Mouse (Mus musculus): Measurements from ENCODE around the gene Vangl1. TPM values are rescaled to one million over a fixed set of nuclear protein-coding genes. Genes with fewer than 3 reads are reported as not detected.

The Vangl1 gene
- polyA plus RNA-seq, 1 experiment from 2014 or later, result 15.2 TPM

DNA sequence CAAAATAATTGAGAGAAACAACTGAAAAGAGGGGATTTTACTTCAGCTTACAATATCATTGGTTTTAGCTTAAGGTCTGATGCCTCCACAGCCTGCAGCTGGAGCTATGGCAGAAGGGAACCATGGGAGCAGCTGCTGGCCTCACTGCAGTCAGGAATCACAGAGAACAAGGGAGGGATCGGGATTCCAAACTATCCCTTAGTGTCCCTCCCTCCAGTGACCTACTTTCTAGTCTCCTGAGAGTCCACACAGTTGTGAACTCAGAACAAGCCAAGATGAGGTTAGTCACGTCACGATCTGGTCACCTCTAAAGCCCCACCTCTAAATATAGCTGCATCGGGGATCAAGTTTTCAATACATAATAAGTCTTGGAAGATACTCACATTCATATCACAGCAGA, 57.3 kb downstream of the Vangl1 start:
- H3K4me2 ChIP-seq (replicated peaks), result no peak overlapping the region
- H3K36me3 ChIP-seq, result no peaks in the 10 kb centered on the region
- no peak overlapping the region for H3K27ac ChIP-seq
- no peaks in the 10 kb centered on the region for H3K9me3 ChIP-seq (replicated peaks)
- ATAC-seq (ENCODE audit: low FRiP score), result no peak
- WGBS, result 77% methylated on average over 4 of the region's 4 CpGs
- no peak overlapping the region for H3K4me3 ChIP-seq
- no peak overlapping the region for H3K9ac ChIP-seq
- H3K4me1 ChIP-seq, result peaks cover 24% of the 10 kb centered on the region
- H3K27me3 ChIP-seq, result no peaks in the 10 kb centered on the region

DNA sequence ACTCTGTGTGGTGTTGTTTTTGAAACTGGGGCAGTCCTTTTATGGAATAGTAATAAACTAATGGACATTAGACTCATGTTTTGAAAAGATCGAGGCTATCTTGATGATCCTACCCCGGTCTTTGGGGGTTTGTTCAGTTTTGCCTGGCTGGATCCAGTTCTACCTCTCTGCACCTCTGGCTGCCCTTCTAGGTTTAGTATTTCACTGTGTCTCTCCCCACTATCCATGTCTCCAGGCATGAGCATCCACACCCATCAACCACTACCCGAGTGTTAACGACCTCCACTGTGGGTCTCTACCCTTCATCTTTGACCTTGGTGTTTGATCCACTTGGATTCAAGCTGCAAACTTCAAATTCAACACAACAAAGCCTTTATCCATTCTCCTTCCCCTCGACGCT, 58.1 kb downstream of the Vangl1 start:
- Histone ChIP-seq H3K27ac (no peak overlapping the region), H3K9ac (no peak overlapping the region), H3K27me3 (no peaks in the 10 kb centered on the region), H3K9me3 (replicated peaks) (no peaks in the 10 kb centered on the region), H3K4me1 (peaks cover 22% of the 10 kb centered on the region), H3K36me3 (no peaks in the 10 kb centered on the region), H3K4me3 (no peak overlapping the region), H3K4me2 (replicated peaks) (no peak overlapping the region)
- ATAC-seq (ENCODE audit: low FRiP score), result no peak
- 69% methylated on average over 6 of the region's 6 CpGs for WGBS

- Histone ChIP-seq H3K27ac (no peak overlapping the region), H3K9me3 (replicated peaks) (no peaks in the 10 kb centered on the region), H3K36me3 (no peaks in the 10 kb centered on the region), H3K4me3 (no peak overlapping the region), H3K9ac (no peak overlapping the region), H3K4me1 (peaks cover 22% of the 10 kb centered on the region), H3K27me3 (no peaks in the 10 kb centered on the region), H3K4me2 (replicated peaks) (no peak overlapping the region)
- ATAC-seq (ENCODE audit: low FRiP score), result no peak
- WGBS, result 31% methylated on average over 6 of the region's 6 CpGs
These were observed 58.7 kb downstream of the Vangl1 start for GRCm38 (mm10) chr3:102145645-102146386.

- Histone ChIP-seq H3K27ac (no peak overlapping the region), H3K4me2 (replicated peaks) (no peak overlapping the region), H3K36me3 (no peaks in the 10 kb centered on the region), H3K4me3 (no peak overlapping the region), H3K9ac (no peak overlapping the region), H3K27me3 (no peaks in the 10 kb centered on the region), H3K4me1 (peaks cover 22% of the 10 kb centered on the region), H3K9me3 (replicated peaks) (no peaks in the 10 kb centered on the region)
- WGBS, result 94% methylated on average over 4 of the region's 4 CpGs
- no peak for ATAC-seq (ENCODE audit: low FRiP score)
These were observed 60.1 kb downstream of the Vangl1 start for GRCm38 (mm10) chr3:102144401-102144800.

DNA sequence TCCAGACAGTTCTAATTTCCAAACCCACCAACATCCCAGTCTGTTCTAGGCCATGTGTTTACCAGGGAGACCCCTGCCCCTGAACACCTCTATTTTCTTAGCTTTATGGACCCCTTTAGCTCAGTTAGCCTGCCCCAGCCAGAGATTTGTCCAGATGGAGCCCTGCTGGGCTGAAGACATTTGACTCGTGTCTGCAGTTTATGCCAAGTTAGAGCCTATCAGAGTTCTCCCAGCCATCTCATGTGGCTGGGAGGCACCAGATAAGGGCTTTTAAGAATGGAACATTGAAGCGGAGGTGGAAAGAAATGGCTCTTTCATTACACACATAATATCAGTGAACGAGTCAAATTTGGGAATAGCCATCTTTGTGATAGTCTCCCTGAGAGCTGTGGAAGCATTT, 61.0 kb downstream of the Vangl1 start:
- Histone ChIP-seq H3K27me3 (no peaks in the 10 kb centered on the region), H3K4me3 (no peak overlapping the region), H3K9me3 (replicated peaks) (no peaks in the 10 kb centered on the region), H3K4me2 (replicated peaks) (no peak overlapping the region), H3K27ac (no peak overlapping the region), H3K4me1 (peaks cover 17% of the 10 kb centered on the region; the same call in 1 of the 2 replicates), H3K36me3 (no peaks in the 10 kb centered on the region), H3K9ac (no peak overlapping the region)
- ATAC-seq (ENCODE audit: low FRiP score), result no peak
- 84% methylated on average over 3 of the region's 3 CpGs for WGBS

DNA sequence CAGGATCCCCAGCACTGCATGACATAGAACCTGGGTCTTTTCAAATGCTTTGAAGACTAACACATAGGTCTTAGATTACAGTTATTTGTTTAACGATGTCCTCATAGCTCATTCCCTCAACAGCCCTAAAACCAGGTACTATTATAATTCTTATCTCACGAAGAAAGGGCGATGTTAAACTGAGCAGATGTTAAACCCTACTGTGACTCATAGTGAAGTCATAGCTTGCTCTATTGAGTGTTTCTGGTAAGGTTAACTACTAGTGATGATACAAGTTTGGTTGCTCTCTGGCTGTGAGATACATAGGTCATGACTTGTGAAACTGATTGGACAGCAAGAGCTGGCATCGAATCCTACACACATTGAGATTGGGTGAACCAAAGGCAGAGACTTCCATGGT, 61.5 kb downstream of the Vangl1 start:
- no peaks in the 10 kb centered on the region for H3K9me3 ChIP-seq (replicated peaks)
- no peaks in the 10 kb centered on the region for H3K36me3 ChIP-seq
- WGBS, result over 99% methylated on average over 4 of the region's 4 CpGs
- no peak overlapping the region for H3K4me2 ChIP-seq (replicated peaks)
- no peaks in the 10 kb centered on the region for H3K27me3 ChIP-seq
- H3K4me1 ChIP-seq, result peaks cover 17% of the 10 kb centered on the region; the same call in 1 of the 2 replicates
- H3K4me3 ChIP-seq, result no peak overlapping the region
- ATAC-seq (ENCODE audit: low FRiP score), result no peak
- H3K9ac ChIP-seq, result no peak overlapping the region
- no peak overlapping the region for H3K27ac ChIP-seq

DNA sequence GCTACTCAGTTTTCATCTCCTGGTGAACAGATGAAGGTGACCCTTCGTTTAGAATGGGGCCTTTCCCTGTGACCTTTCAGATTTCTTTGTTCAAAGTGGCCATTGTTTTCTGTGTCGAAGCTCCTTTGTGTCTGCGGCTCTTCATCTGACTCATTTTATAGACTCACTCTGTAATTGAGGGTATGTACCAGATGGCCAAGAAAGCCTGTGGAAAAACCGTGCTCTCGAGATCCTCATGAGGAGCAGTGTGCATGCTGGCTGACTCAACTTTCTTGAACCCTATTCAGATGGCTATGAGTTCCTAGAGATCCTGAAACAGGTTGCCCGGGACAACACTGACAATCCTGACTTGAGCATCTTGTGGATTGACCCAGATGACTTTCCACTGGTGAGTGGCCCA, 62.6 kb downstream of the Vangl1 start:
- 41% methylated on average over 6 of the region's 6 CpGs for WGBS
- no peak overlapping the region for H3K9ac ChIP-seq
- H3K27me3 ChIP-seq, result no peaks in the 10 kb centered on the region

GRCm38 (mm10) chr3:102141451-102141850, 63.0 kb downstream of the Vangl1 start:
- Histone ChIP-seq H3K4me2 (replicated peaks) (no peak overlapping the region), H3K9me3 (replicated peaks) (no peaks in the 10 kb centered on the region), H3K4me1 (peaks cover 11% of the 10 kb centered on the region; the same call in 1 of the 2 replicates), H3K27ac (no peak overlapping the region), H3K4me3 (no peak overlapping the region), H3K27me3 (no peaks in the 10 kb centered on the region), H3K36me3 (no peaks in the 10 kb centered on the region), H3K9ac (no peak overlapping the region)
- ATAC-seq (ENCODE audit: low FRiP score), result no peak
- 68% methylated on average over 2 of the region's 2 CpGs for WGBS

More for the DNA sequence above, 62.6 kb downstream of the Vangl1 start:
- H3K9me3 ChIP-seq (replicated peaks), result no peaks in the 10 kb centered on the region
- no peak for ATAC-seq (ENCODE audit: low FRiP score)
- H3K27ac ChIP-seq, result no peak overlapping the region
- H3K4me3 ChIP-seq, result no peak overlapping the region
- H3K4me1 ChIP-seq, result peaks cover 13% of the 10 kb centered on the region; the same call in 1 of the 2 replicates
- no peak overlapping the region for H3K4me2 ChIP-seq (replicated peaks)
- H3K36me3 ChIP-seq, result no peaks in the 10 kb centered on the region

GRCm38 (mm10) chr3:102140606-102141005, 63.9 kb downstream of the Vangl1 start:
- no peak overlapping the region for H3K9ac ChIP-seq
- no peaks in the 10 kb centered on the region for H3K27me3 ChIP-seq
- no peak for ATAC-seq (ENCODE audit: low FRiP score)
- H3K4me3 ChIP-seq, result no peak overlapping the region
- WGBS, result 85% methylated on average over 6 of the region's 6 CpGs
- H3K9me3 ChIP-seq (replicated peaks), result no peaks in the 10 kb centered on the region
- H3K36me3 ChIP-seq, result no peaks in the 10 kb centered on the region
- H3K4me1 ChIP-seq, result peaks cover 12% of the 10 kb centered on the region
- H3K4me2 ChIP-seq (replicated peaks), result no peak overlapping the region
- H3K27ac ChIP-seq, result no peak overlapping the region

DNA sequence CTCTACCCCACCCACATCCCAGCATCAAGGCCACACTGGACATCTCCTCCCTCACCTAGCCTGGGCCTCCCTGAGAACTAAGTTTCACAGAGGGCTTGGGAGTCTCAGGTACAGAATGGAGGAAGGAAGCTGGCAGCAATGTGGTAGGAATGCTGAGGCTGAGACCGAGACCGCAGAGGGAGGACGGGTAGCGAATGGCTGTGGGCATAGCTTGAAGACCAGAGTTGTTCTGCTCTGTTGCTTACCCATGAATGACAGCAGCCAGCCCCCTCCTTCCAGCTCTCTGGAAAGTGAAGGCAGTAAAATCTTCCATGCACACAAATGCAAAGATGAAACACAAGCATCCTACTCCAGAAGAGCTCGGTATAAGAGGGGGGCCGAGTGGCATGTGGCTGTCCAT, 65.6 kb downstream of the Vangl1 start:
- Histone ChIP-seq H3K9ac (no peak overlapping the region), H3K27me3 (no peaks in the 10 kb centered on the region), H3K27ac (no peak overlapping the region), H3K4me2 (replicated peaks) (no peak overlapping the region), H3K36me3 (no peaks in the 10 kb centered on the region), H3K4me3 (no peak overlapping the region), H3K4me1 (peaks cover 12% of the 10 kb centered on the region), H3K9me3 (replicated peaks) (no peaks in the 10 kb centered on the region)
- ATAC-seq (ENCODE audit: low FRiP score), result no peak
- WGBS, result 77% methylated on average over 6 of the region's 6 CpGs

GRCm38 (mm10) chr3:102137158-102137557, 67.3 kb downstream of the Vangl1 start:
- Histone ChIP-seq H3K9me3 (replicated peaks) (no peaks in the 10 kb centered on the region), H3K4me3 (no peak overlapping the region), H3K9ac (no peak overlapping the region), H3K27ac (no peak overlapping the region), H3K4me1 (peaks cover 12% of the 10 kb centered on the region), H3K4me2 (replicated peaks) (no peak overlapping the region), H3K36me3 (no peaks in the 10 kb centered on the region), H3K27me3 (no peaks in the 10 kb centered on the region)
- ATAC-seq (ENCODE audit: low FRiP score), result no peak
- 76% methylated on average over 10 of the region's 10 CpGs for WGBS

DNA sequence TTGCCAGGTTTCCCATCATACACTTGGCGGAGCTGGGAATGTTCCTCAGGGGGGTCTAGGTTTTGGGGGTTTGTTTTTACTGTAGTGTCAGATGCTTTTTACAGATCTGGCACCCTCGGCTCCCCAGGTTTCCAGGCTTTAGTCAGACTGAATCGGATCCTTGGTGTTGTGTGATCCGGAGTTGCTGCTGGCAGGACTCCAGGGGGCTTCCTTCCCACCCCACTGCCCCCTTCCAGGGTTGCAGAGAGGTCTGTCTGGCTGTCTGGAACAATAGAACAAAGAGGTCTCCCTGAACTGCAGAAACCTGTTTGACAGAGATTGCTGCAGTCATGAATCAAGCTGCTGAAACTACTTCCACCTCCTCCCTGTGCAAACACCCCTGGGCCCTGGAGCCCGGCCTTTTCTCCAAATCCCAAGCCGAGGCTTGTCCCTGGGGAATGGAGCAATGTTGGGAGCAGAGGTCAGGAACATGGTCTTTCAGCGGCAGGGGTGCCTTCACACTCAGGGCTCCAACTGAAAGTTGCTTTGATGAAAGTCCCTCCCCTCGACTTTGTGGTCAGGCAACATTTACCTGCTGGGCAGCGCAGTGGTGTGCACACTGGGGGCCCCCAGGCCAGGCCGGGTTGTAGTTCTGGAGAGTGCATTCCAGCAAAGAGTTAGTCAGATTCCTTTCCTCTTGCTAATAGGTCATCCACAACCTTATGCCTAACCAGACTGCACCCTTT, 68.9 kb downstream of the Vangl1 start:
- Histone ChIP-seq H3K9ac (no peak overlapping the region), H3K27me3 (no peaks in the 10 kb centered on the region), H3K4me2 (replicated peaks) (no peak overlapping the region), H3K36me3 (no peaks in the 10 kb centered on the region), H3K4me3 (no peak overlapping the region), H3K9me3 (replicated peaks) (no peaks in the 10 kb centered on the region), H3K4me1 (peaks cover 12% of the 10 kb centered on the region), H3K27ac (peak overlapping the region; percentile 36; the same call in 1 of the 2 replicates)
- WGBS, result 20% methylated on average over 10 of the region's 10 CpGs
- no peak for ATAC-seq (ENCODE audit: low FRiP score)
